Mouse (Mus musculus) testis, postnatal 14 days (tissue): Measurements from ENCODE around the gene Meiob.

Experiments used
- DNase-seq: peaks from one replicate; pipeline ENCODE4 v3.0.0; 2021; ENCODE audit warnings: low spot score

Gene Meiob

DNA sequence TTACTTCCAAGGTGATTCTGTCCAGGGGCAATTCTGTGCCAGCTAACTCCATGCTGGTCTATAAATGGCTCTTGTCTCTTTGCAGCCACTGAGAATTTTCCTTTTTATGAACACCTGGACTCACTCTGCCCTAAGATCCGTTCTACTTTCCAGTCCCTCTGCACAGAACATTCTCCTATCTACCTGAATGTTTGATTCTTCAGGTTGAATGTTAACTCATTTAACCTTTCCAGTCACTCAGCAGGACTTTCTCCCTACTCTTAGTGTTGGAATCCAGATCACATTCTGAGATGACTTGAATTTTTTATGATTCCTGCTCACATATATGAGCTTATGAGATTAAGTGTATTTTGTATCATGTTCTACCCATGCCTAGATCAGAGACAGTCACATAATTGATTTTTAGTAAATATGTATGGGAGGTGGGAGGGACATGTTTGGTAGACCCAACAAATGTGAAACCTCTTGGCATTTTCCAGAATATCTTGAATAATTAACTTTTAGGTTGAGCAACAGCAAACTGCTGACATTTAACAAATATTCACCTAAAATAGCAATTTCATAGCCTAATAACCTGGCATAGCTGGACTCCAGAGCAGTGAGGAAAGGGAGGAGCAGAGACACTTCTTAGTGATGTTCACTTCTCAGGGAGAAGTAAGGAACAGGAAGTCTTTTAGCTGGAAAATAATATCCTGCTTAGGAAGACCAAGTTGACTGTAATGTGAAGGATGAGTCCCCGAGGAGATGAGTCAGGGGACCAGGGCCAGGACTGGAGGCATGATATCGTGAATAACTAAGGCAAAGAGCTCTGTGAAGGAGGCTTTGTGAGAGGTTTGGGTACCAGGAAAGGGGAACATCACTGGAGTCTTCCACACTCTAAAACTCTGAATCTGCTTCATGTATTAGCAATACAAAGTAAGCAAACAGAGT, 17.5 kb downstream of the Meiob start:
- DNase-seq: no peak

DNA sequence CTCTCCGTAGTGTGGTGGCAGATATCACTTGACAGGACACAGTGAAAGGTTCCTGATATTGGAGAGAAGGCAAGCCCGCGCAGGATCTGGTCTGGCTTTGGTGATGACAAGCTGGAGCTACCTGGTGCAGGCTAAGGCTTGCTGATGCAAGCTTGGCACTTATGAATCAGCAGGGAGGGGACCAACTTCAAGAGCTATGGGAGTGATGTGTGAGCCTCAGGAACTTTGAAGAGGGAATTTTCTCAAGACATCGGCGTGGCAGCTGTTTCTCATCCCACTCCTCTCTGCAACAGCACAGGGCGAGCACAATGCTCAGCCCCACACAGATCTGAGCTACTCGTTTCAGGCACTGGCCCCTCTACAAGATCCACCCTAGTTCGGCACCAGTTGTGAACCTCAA, 35.8 kb downstream of the Meiob start, which contains the start of gene Hagh:
Hagh (plus strand) TSS at position 302 of the 400 bp plus-strand sequence.
- no peak for DNase-seq

DNA sequence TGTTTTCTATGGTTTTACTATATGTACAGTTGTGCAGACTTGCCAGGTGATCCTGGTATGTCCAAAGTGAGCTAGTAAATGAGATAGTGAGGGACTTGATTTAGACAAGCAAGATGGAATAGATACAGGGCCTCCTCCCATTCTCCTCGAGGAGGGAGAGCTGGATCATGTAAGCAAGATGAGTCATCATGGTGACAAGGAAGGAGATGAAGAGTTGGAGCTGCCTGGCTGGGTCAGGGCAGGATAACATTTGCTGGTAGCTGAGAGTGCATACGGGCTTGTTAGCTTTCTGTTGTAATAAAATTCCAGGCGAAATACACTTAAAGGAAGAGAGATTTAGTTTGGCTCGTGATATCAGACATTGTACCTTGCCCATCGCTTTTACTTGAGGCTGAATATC, 36.3 kb downstream of the Meiob start:
- DNase-seq: no peak

DNA sequence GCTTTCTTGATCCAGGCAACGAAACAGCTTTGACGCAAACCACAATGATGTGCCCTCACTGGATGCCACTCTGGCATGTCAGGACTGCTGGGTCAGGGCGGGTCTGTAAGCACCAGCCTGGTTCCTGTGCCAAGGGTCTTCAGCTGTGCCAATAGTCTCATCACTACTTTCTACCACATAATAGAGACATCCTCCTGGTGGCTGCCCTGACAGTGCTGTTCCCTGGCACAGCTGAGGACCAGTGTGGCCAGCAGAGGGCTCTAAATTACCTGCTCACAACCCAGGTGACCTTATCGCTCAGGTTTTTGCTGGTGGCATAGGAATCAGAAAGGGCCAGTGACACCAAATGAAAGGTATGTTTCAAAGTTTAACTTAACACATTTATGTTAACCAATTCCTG, 37.0 kb downstream of the Meiob start:
- DNase-seq: no peak

DNA sequence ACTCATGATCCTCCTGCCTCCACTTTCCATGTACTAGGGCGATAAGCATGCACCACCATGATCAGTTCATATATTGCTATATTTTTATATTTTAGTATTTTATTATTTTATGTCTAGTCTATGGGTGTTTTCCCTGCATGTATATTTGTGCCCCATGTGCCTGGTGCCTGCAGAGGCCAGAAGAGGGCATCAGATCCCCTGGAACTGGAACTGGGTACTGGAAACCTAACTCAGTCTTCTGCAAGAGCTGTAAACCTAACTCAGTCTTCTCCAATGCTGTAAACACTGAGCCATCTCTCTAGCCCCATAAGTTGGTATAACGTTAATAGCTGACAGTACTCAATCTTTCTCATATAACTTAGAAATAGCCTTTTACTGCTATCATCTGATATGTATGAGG, 38.5 kb downstream of the Meiob start:
- DNase-seq: no peak

DNA sequence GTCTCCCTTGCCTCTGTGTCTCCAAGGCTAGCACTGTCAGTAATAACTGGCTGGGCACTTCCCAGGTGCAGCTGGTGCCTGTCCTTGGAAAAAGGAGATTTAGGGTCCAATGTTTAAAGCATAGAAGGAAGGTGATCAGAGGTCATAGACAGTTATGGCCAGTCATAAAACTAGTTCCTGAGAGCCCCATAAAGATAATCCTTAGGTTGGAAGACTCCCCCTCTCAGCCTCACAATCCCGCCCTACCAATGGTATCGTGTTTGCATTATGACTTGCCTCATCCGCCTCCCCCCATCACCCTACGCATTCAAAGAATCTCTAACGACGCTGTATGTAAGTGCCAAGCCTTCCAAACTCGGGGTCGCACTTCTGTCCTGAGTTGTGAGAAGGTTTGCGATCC, 40.4 kb downstream of the Meiob start:
- DNase-seq: no peak

DNA sequence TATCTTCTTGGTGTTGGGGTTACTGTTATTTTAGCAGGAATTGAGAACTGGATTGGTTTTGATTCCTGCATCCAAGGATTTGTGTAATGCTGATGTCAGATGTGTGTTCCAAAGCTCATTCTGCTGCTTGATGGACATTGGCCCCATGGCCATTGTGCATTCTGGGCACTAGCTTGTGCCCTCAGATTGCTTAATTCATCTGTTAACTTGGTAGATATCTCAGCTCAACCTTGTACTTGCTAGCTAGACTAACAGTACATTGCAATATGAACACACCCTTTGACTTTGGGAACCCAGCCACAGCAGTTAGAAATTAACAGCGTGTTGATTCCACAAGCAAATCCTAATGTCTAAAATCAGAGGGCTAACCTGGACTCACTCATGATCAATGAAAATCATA, 43.3 kb downstream of the Meiob start:
- DNase-seq: no peak

DNA sequence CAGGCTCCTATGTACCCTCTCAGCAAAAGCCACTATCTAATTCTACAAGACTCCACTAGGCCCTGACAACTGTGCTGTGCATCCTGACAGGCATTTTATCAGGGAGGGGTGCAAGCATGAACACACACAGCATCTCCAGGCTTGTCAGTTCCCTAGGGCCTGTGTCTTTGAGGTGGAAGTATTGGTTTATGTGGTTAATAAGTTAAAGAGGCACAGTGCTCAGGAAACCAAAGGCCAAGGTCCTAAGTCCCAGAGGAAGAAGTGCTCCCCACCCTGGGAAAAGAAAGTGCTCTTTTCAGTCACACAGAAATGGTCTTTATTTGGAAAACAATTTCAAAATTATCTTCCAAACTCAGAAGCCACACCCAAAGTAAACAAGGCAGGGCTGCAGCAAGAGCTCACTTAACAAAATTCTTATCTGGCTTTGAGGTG, 44.5 kb downstream of the Meiob start:
- DNase-seq: no peak

DNA sequence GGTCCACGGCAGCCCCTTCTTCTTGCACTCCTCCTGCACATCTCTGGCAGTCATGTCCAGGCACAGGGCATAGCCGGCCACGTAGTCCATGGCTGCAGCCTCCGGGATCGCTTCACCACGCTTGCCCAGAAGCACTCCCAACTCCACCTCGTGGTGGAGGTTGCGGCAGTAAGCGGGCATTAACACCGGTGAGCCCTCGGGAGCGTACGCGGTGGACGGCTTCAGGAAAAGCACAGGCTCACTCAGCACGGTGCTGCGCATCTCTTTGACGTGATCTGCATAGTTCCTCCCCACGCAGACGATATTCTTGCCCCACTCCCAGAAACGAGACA, 45.6 kb downstream of the Meiob start:
- no peak for DNase-seq

DNA sequence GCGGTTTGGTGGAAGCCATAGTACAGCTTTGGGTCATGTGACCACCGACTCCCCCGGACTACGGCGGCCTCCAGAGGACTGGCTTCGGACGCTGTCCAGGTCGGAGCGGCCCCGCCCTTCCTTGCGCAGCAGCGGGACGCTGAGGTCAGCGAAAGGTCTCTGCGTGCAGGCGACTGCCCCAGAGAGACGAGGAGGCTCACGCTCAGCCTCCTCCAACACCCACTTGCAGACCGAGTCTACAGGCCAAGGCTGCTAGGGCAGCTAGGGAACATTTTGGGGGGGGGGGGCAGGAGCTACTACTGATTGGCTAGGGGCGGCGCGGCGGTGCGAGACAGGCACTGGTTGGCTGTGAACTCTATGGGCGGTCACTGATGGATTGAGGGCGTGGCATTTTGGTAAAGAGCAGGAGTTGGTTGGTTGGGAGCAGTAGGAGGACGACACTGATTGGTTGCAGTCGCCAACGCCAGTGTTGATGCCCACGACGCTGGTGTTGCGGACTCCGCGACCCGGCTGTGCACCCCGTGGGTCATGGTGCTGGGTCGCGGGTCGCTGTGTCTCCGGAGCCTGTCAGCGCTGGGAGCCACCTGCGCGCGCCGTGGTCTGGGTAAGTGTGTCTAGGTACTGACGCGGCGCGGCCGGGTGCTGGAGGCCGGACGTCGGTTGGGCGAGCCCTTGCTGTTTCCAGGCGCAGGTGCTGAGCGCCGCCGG, 46.1 kb downstream of the Meiob start, which contains the start of gene Fahd1:
Fahd1 (minus strand) TSS at position 300 of the 708 bp plus-strand sequence.
- DNase-seq: peak; percentile 95

DNA sequence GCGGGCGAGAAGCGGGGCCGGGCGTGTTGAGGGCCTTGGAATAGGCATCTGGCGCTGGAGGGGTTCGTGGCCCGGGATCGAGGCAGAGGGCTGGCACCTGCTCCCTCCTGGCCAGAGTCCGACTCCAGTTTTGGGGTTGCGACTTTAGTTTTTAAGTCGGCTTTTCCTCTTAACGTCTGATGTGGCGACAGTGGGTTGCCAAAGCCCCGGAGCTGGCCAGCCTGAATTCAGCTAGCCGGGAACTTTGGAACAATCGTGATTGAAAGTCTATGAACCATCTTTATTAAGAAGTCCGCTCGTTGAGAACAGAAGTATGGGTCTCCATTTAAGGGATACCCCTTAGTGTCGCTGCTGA, 46.7 kb downstream of the Meiob start:
- DNase-seq: no peak

DNA sequence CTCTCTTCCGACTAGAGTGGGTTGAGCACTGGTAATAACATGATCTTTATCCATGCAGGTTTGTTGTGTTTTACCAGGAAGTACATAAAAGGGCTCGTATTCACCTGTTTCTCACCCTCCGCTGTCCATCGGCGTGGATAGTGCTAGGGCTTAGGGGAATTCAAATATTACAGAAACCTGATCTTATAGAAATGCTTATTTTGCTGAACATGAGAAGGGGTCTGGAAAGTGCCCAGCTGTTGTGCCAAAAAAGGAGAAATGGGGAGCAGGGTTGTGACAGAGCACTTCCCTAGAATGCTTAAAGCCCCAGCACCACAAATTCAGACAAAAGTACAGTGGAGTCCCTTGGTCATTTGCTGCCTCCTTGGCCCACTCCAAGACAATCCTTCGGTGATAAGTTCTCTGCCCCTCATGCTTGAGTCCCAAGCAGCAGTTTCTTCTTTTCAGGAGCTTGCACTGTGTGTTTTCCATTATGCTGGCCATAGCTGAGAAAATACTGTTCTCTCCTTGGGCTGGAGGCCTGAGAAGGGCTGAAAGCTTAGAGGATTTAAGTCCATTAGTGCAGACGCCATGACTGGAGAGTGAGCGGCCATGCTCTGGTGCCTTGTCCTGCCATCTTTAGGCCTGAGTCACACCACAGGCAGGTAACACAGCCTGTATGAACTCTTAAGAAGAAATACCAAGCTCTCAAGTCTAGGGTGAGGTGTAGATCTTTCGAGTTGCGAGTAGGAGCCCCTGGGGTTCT, 47.5 kb downstream of the Meiob start:
- DNase-seq: no peak

DNA sequence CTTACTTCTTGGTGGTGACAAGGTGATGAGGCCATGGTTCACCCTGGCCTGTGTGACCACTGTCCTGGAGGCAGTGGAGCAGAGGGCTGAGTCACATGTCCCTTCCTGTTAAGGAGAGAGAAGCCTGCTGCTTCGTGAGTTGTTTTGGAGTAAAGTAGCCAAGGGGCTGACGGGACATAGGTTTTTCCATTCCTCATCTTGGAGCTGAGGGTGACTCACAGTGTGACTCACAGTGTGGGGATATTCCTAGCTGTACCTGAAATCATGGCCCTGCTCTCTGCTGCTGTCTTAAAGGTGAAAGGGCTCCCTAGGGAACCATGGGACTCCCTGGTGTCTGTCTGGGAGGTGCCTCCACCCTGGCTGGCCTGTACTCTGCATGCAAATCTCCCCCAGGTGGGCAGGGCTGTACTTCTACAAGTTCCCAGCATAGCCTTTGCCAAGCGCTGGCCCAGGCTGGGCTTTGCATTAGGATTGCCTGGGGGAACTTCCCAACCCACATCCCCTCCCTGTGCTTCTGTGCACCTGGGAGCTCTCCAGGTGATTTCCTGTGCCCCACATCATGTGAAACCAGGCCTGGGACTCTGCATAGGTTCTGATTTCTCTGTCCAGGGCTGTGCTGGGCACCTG, 51.9 kb downstream of the Meiob start:
- no peak for DNase-seq

DNA sequence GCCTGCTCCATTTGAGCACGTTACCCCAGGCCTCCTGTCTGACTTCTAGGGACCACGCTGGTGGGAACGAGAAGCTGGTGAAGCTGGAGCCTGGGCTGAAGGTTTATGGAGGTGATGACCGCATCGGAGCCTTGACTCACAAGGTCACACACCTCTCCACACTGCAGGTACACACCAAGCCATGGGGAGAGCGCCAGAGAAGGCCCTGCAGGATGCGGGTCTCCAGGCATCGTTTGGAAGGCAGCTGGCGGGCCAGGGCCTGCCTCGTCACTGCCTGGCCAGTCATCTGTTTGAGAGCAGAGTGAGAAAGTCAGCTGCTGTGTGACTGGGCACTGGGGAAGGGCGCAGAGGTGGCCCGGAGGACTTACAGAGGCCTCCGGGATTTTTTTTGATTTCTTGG, 52.5 kb downstream of the Meiob start:
- DNase-seq: no peak

DNA sequence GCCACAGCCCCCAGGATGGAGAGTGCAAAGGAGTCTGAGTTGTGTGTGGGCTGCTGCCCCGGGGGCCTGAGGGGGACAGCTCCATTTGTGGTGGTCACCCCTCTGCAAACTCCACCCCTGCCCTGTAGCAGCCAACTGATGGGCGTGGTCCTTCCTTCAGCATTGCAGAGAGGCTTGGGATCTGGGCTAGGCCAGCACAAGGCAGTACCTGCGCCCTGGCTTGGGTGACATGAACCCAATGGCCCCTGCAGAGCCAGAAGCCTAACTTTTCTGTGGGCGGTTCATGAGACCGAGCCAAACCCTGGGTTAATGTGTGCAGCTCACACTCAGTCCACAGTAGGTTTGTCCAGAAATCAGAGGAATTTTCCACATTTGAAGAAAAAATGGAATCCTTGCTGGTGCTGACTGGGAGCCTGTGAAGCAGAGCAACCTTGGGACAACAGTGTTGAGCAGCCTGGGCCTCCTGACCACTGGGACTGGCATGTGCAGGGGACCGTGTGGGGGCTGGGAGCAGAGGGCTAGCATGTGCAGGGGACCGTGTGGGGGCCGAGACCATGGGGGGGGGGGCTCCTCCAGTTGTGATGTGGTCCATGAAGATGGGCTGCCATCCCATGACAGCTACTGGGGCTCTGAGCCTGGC, 53.9 kb downstream of the Meiob start:
- no peak for DNase-seq

DNA sequence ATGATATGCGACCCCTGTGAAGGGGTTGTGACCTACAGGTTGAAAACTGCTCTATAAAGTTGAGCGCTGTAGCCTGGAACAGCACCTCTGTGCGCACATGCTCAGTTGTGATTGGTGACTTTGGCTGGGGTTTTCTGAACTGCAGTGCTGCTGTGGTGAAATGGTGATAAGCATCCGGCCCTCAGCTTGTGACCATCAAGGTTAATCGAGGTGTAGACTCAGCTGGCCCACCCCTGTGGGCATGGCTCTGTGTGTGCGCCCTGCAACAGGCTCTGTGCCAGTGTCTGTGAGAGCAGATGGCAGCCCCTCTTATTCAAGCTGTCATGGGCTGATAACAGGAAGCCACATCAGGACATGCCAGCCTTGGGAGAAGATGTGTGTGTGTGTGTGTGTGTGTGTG, 54.9 kb downstream of the Meiob start:
- no peak for DNase-seq

DNA sequence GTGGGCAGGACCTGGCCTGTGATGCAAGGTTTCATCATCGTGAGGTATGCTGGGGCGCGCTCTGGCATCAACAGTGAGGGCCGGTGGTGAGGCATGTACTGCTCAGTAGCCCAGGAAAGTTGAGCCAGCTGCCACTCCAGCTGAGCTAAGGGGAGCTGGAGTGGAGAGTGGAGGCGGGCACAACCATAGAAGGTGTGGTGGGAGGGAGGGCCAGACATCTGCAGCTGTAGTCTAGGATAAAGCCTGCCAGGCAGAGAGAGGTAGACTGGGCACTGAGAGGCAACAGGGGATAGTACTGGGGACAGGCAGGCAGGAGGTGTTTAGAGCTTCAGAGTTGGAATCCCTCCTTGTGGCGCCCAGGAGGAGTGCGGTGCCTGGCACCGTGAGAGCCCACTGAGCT, 56.0 kb downstream of the Meiob start:
- DNase-seq: no peak

DNA sequence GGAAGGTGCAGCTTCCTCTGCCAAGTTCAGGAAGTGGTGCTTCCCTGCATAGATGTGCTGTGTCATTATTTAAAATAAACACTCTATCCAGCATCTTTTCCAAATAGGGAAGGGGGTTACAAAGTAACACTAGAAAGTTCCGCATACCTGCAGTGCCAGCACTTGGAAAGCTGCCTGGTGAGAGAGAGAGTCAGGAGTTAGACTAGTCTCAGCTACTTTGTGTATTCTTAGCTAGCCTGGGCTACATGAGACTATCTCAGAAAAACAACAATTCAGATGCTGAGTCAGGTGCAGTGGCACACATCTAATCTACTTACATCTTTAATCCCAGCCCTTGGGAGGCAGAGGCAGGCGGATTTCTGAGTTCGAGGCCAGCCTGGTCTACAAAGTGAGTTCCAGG, 57.7 kb downstream of the Meiob start:
- DNase-seq: peak; percentile 65

DNA sequence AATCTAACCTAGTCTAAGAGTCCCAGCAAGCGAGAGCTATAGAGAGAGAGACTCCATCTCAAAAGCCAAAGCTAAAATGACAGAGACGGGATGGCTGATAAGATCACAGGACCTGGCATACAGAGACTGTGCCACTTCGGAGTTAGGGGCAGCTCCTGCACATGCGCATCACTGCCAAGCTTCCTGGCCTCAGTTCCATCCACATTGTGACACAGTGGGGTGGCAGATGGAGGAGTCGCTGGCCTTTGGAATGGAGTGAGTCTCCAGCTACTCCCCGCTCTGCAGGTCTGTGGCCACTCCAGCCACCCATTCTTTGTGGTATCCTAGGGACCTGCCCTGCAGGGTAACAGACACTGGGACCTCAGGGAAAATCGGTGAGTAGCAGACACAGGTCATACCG, 61.7 kb downstream of the Meiob start, which contains the start of gene Igfals:
Igfals (plus strand) TSS at position 222 of the 400 bp plus-strand sequence.
- DNase-seq: no peak

DNA sequence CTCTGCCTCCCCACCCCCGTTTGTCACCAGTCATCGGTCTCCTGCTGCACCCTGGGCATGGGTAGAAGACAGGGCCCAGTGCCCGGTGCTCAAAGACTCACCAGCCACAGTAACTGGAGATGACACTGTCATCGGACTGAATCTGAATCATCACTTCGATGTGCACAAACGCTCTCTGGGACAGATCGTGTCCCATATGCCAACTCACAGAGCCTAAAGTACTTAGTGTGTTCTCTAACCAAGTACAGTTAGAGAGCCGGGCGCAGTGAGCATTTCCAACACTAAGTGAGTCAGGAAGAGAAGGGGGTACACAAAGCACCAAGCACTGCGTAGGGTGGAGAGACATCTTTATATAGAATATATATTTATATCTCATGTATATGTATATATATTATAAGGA, 63.8 kb downstream of the Meiob start:
- no peak for DNase-seq

DNA sequence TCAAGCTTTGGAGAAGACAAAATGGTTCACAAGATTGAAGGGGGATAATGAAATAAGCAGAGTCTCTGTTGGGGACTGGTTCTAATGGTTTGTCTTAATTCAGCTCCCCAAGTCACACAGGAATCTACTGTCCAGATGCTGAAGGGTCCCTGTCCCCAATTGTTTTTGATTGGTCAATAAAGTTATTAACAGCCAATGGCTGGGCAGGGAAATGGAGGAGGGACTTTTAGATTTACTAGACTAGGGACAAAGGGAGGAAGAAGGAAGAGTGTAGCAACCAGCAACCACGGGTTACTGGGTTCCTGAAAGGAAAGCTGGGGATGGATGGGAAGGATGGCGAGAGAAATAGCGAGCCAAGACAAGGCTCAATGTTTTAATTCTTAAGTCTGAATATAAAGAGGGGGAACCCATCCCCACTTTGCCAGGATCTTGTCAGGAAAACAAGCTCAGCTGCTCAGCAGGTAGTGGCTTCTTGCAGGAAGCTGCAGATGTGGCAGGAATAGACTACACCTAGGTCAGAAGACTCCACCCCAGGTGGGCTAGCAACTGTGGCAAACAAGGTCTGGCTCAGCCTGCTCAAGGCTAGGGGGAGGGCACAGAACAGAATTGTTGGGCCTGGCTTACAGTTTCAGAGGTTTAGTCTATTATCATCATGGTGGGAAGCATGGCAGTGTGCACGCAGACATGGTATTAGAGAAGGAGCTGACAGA, 69.8 kb downstream of the Meiob start:
- no peak for DNase-seq
